Mouse (Mus musculus) thymus, adult 2 months (tissue): ENCODE results near the gene Gnb5. TPM values are rescaled to one million over a fixed set of nuclear protein-coding genes. Genes with fewer than 3 reads are reported as not detected.
A peak's percentile ranks its signal among the peaks of the same experiment; 100 is the strongest.
"Not testable (repeated sequence)": the region's sequence is repeated elsewhere in the genome, so short reads cannot be mapped to it uniquely, and the experiment has no call there.

Experiments
- DNase-seq: peaks from one replicate; pipeline ENCODE4 v3.0.0; 2021
- H3K27ac ChIP-seq: fragments of 200-500 bp; 2 replicates; pipeline ENCODE4 v1.5.1; 2012; ENCODE audit warnings: low read length, control low read depth; ENCODE audit not compliant: control insufficient read depth, insufficient read depth
- H3K27me3 ChIP-seq: fragments of 200-500 bp; 2 replicates; pipeline ENCODE4 v1.6.1; 2012; ENCODE audit warnings: mild to moderate bottlenecking, low read length, moderate library complexity, mixed read lengths; ENCODE audit not compliant: control insufficient read depth, insufficient read depth
- H3K36me3 ChIP-seq: fragments of 200-500 bp; 2 replicates; pipeline ENCODE4 v1.6.1; 2012; ENCODE audit warnings: mild to moderate bottlenecking, low read length, moderate library complexity; ENCODE audit not compliant: control insufficient read depth, insufficient read depth
- H3K4me1 ChIP-seq: fragments of 200-500 bp; replicated peaks from 2 replicates; pipeline ENCODE4 v1.6.1; 2012; ENCODE audit warnings: low read length; ENCODE audit not compliant: control insufficient read depth, insufficient read depth
- H3K4me3 ChIP-seq: fragments of 200-500 bp; 2 replicates; pipeline ENCODE4 v1.5.1; 2012; ENCODE audit warnings: mild to moderate bottlenecking, low read length, control low read depth, moderate library complexity; ENCODE audit not compliant: control insufficient read depth, insufficient read depth
- CTCF ChIP-seq: fragments of 200-500 bp; IDR thresholded peaks from 2 replicates; pipeline ENCODE4 v1.5.1; 2012; ENCODE audit warnings: mild to moderate bottlenecking, control low read depth, low read length, moderate library complexity, borderline replicate concordance; ENCODE audit not compliant: control insufficient read depth, poor library complexity, insufficient read depth; ENCODE audit errors: extremely low read depth
- POLR2A ChIP-seq: fragments of 200-500 bp; IDR thresholded peaks from 2 replicates; pipeline ENCODE4 v1.6.1; 2012; ENCODE audit warnings: mild to moderate bottlenecking, low read length, control low read depth, moderate library complexity; ENCODE audit not compliant: control insufficient read depth, poor library complexity, insufficient read depth; ENCODE audit errors: extremely low read depth
- WGBS: fragments of 180-500 bp; shearing (Covaris S2); methylation state at CpG from one replicate; pipeline ENCODE4 v1.1.7; 2018; 5-methylcytosine and 5-hydroxymethylcytosine counted together
- polyA plus RNA-seq: library from polyadenylated mRNA; depleted of rRNA; stranded (reverse); fragments of >200 nt; gene quantifications from 2 replicates; pipeline ENCODE4 v1.2.3, GENCODE M21; 2012

Gnb5 gene
- polyA plus RNA-seq, 1 experiment: 7.3 TPM

GRCm38 (mm10) chr9:75361699-75362098 is 55.6 kb downstream of the Gnb5 start:
- 12% methylated on average over 5 of the region's 5 CpGs for WGBS
- TF ChIP-seq CTCF: peak; percentile 39; the same call in 1 of the 2 replicates
- no peak for TF ChIP-seq POLR2A
- no peak overlapping the region for H3K27ac ChIP-seq
- no peaks in the 10 kb centered on the region for H3K27me3 ChIP-seq
- peak; percentile 81 for DNase-seq
- no peaks in the 10 kb centered on the region for H3K36me3 ChIP-seq
- no peaks in the 10 kb centered on the region for H3K4me1 ChIP-seq
- H3K4me3 ChIP-seq: no peak overlapping the region

GRCm38 (mm10) chr9:75362201-75362600 is 56.1 kb downstream of the Gnb5 start:
- no peak overlapping the region for H3K4me3 ChIP-seq
- H3K27ac ChIP-seq: no peak overlapping the region
- H3K27me3 ChIP-seq: no peaks in the 10 kb centered on the region
- TF ChIP-seq CTCF (no peak), POLR2A (no peak)
- WGBS: 65% methylated on average over 4 of the region's 4 CpGs
- DNase-seq: no peak
- H3K36me3 ChIP-seq: no peaks in the 10 kb centered on the region
- H3K4me1 ChIP-seq: no peaks in the 10 kb centered on the region

- no peak overlapping the region for H3K27ac ChIP-seq
- H3K27me3 ChIP-seq: no peaks in the 10 kb centered on the region
- TF ChIP-seq POLR2A (no peak), CTCF (no peak)
- no peaks in the 10 kb centered on the region for H3K36me3 ChIP-seq
- no peak for DNase-seq
- no peaks in the 10 kb centered on the region for H3K4me1 ChIP-seq
- WGBS: 91% methylated on average over 5 of the region's 5 CpGs
- no peak overlapping the region for H3K4me3 ChIP-seq
Measured at GRCm38 (mm10) chr9:75363001-75363400, 56.9 kb downstream of the Gnb5 start.

GRCm38 (mm10) chr9:75363702-75364101 is 57.6 kb downstream of the Gnb5 start:
- H3K4me1 ChIP-seq, H3K4me3 ChIP-seq, H3K36me3 ChIP-seq, H3K27ac ChIP-seq, H3K27me3 ChIP-seq, DNase-seq: not testable (repeated sequence)
- WGBS: 86% methylated on average over 7 of the region's 7 CpGs

GRCm38 (mm10) chr9:75365195-75365594 is 59.1 kb downstream of the Gnb5 start:
- Histone ChIP-seq H3K4me1 (no peaks in the 10 kb centered on the region; the same call in 1 of the 2 replicates), H3K27me3 (no peaks in the 10 kb centered on the region), H3K27ac (no peak overlapping the region), H3K36me3 (no peaks in the 10 kb centered on the region), H3K4me3 (no peak overlapping the region)
- 96% methylated on average over 4 of the region's 4 CpGs for WGBS
- no peak for DNase-seq
- no peak for TF ChIP-seq POLR2A
- TF ChIP-seq CTCF: no peak

- Histone ChIP-seq H3K27me3 (no peaks in the 10 kb centered on the region), H3K27ac (no peak overlapping the region), H3K36me3 (no peaks in the 10 kb centered on the region), H3K4me3 (no peak overlapping the region), H3K4me1 (no peaks in the 10 kb centered on the region; the same call in 1 of the 2 replicates)
- TF ChIP-seq POLR2A (no peak), CTCF (no peak)
- WGBS: 88% methylated on average over 5 of the region's 5 CpGs
- DNase-seq: no peak
Measured at GRCm38 (mm10) chr9:75366191-75366590, 60.1 kb downstream of the Gnb5 start.

- 76% methylated on average over 3 of the region's 3 CpGs for WGBS
- no peak for TF ChIP-seq POLR2A
- no peak for TF ChIP-seq CTCF
- Histone ChIP-seq H3K27me3 (no peaks in the 10 kb centered on the region), H3K4me3 (no peak overlapping the region), H3K36me3 (no peaks in the 10 kb centered on the region), H3K27ac (no peak overlapping the region), H3K4me1 (no peaks in the 10 kb centered on the region; the same call in 1 of the 2 replicates)
- DNase-seq: no peak
Measured at GRCm38 (mm10) chr9:75368779-75369178, 62.7 kb downstream of the Gnb5 start.
